Mouse (Mus musculus) gastrocnemius, postnatal 4 days (tissue): ENCODE measurements around the gene Cachd1. TPM values are rescaled to one million over a fixed set of nuclear protein-coding genes. Genes with fewer than 3 reads are reported as not detected.

Experiments used
- DNase-seq, 2 experiments: peaks; one replicate each; pipeline ENCODE4 v3.0.0; 2021 to 2022; ENCODE audit warnings: low spot score in 2 of 2, mixed read lengths in 2 of 2
- total RNA-seq, 2 experiments: library from RNA; stranded (reverse); gene quantifications; 2 replicates each; pipeline ENCODE4 v1.2.3; 2021

The Cachd1 gene
- total RNA-seq, 2 experiments from 2014 or later = 12.3 to 14.7 TPM

DNA sequence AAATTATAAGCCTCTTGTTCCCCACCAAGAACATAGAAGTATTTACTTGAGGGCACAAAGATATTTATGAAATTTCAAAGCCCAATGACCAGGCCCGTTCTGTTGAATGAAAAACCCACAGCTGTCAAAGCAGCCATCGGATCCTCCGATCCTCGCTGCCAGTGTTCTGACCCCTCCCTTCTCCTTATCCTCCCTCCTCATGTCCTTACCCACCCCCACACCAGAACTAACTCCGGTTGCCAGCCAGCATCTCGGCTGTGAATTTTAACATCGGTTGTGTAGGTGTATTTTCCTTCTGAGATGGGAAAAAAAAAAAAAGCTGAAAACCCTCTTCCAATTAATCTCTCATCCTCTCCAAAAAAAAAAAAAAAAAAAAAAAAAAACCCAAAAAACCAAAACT lies 260.7 kb downstream of the Cachd1 start:
- DNase-seq = no peak

DNA sequence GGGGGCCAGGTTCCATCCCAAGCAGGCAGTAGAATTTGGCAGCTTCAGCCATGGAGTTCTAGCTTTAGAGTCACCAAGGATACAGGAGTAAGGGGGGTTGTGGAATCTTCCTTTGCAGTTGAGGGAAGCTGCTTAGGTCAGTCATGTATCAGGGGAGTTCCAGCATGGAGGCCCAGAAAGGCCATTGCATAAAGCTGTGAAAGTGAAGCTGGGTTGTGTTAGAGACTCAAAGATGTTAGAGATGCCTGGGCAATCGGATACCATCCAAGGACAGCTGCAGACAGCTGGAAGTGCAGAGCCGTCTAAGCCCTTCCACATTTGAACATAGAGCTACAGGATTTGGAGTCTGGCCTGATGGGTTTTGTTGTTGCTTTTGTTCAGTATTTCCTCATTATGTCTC lies 267.2 kb downstream of the Cachd1 start:
- DNase-seq = peak in 1 of 2 experiments; percentile 46

GRCm38 (mm10) chr4:101044149-101044548 lies 267.7 kb downstream of the Cachd1 start:
- no peak for DNase-seq

GRCm38 (mm10) chr4:101046576-101046975 lies 270.1 kb downstream of the Cachd1 start:
- no peak for DNase-seq

- DNase-seq = peak in 1 of 2 experiments; percentile 32
Measured at GRCm38 (mm10) chr4:101062146-101062545, 285.7 kb downstream of the Cachd1 start.

DNA sequence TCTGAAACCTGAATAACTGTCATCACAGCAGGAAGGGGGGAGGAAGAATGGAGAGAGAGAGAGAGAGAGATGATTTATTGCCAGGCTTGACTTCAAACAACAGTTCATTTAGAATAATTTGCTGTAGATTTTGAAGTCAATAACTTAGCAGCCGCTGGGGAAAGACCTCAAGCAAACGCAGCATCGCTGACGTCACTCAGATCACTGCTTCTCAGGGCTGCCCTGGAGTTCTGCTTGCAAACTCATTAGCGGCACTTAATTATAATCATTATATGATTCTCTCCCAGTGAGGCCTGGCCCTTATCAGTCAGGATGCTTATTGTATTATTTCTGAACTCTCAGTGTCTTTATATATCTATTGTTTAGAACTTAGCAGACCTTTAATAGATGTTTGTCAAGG lies 289.9 kb downstream of the Cachd1 start:
- no peak for DNase-seq

DNA sequence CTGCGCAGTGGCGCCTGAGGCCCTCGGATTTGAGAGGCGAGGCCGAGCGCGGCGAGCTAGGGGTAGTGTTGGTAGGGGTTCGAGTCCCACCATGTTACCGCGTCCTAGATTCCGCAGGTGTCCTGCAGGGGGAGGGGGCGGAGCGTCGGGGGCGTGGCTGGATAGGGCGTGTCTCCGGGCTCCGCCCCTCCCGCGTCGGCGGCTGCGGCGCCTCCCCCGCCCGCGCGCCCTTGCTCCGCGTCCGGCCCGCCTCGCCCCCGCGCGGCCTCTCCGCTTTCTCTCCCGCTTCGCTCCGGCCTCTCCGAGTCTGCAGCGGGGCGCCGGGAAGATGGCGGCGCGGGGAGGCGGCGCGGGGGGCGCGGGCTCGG lies 292.3 kb downstream of the Cachd1 start, which contains the start of gene Raver2:
Raver2 (plus strand) TSS at position 198 of the 368 bp plus-strand sequence.
- DNase-seq = peak; percentile 49 to 60

- DNase-seq = peak; percentile 19 to 42
Measured at GRCm38 (mm10) chr4:101069154-101069971, 292.9 kb downstream of the Cachd1 start.

- DNase-seq = no peak
Measured at GRCm38 (mm10) chr4:101071570-101071969, 295.1 kb downstream of the Cachd1 start.

DNA sequence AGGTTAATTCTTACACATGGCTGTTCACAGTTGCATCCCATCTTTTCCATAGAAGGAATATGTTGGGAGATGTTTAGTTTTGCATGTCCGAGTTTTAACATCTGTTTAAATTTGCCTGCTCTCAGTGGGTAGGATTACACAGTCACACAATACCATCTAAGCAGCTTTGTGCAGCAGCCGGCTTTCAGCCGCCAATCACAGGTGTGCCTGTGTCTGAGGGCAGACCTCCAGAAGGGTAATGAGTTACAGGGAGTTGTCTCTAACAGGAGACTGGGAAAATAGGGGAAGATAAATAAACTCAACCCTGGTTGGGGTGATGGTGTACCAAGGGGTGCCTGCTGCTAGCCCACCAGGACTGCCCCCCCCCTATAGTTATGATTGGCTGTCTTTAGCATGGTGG lies 299.9 kb downstream of the Cachd1 start:
- no peak for DNase-seq

Other genes with a start within 250 kb of the Cachd1 start
- not detected for gene Gm10577, start 244.0 kb downstream of the Cachd1 start, total RNA-seq